Mouse (Mus musculus) cerebellum, adult (tissue): Measurements from ENCODE around the gene Nlrc5.

ENCODE experiments used
- ATAC-seq: cut with Nextera tagmentation; 2 replicates; pipeline ENCODE4 v1.9.2; 2017; ENCODE audit warnings: mild to moderate bottlenecking, moderate library complexity, mixed read lengths; ENCODE audit not compliant: insufficient number of reproducible peaks, low FRiP score, low TSS enrichment

The Nlrc5 gene

GRCm38 (mm10) chr8:94454905-94455304 lies 20.7 kb downstream of the Nlrc5 start:
- ATAC-seq, result no peak

GRCm38 (mm10) chr8:94456071-94456470 lies 21.9 kb downstream of the Nlrc5 start:
- ATAC-seq, result no peak

GRCm38 (mm10) chr8:94458567-94458966 lies 24.4 kb downstream of the Nlrc5 start:
- no peak for ATAC-seq

- no peak for ATAC-seq
Observed at GRCm38 (mm10) chr8:94469656-94470055, 35.5 kb downstream of the Nlrc5 start.

- ATAC-seq, result no peak
Observed at GRCm38 (mm10) chr8:94470794-94471193, 36.6 kb downstream of the Nlrc5 start.

- ATAC-seq, result no peak
Observed at GRCm38 (mm10) chr8:94471281-94471680, 37.1 kb downstream of the Nlrc5 start.

- ATAC-seq, result no peak
Observed at GRCm38 (mm10) chr8:94472741-94473140, 38.6 kb downstream of the Nlrc5 start.

- no peak for ATAC-seq
Observed at GRCm38 (mm10) chr8:94473431-94473830, 39.3 kb downstream of the Nlrc5 start.

GRCm38 (mm10) chr8:94475786-94476185 lies 41.6 kb downstream of the Nlrc5 start:
- ATAC-seq, result no peak

GRCm38 (mm10) chr8:94476846-94477245 lies 42.7 kb downstream of the Nlrc5 start:
- ATAC-seq, result no peak

- ATAC-seq, result no peak
Observed at GRCm38 (mm10) chr8:94482051-94482450, 47.9 kb downstream of the Nlrc5 start.

- ATAC-seq, result no peak
Observed at GRCm38 (mm10) chr8:94485288-94485687, 51.1 kb downstream of the Nlrc5 start.

GRCm38 (mm10) chr8:94485882-94486281 lies 51.7 kb downstream of the Nlrc5 start:
- ATAC-seq, result no peak

GRCm38 (mm10) chr8:94488016-94488415 lies 53.9 kb downstream of the Nlrc5 start:
- no peak for ATAC-seq

GRCm38 (mm10) chr8:94489809-94490483 lies 55.8 kb downstream of the Nlrc5 start:
- no peak for ATAC-seq

- peak; percentile 62 for ATAC-seq
Observed at GRCm38 (mm10) chr8:94492021-94492681, 58.0 kb downstream of the Nlrc5 start.

- no peak for ATAC-seq
Observed at GRCm38 (mm10) chr8:94493240-94493639, 59.1 kb downstream of the Nlrc5 start.

- no peak for ATAC-seq
Observed at GRCm38 (mm10) chr8:94515430-94516208, 81.5 kb downstream of the Nlrc5 start.

- no peak for ATAC-seq
Observed at GRCm38 (mm10) chr8:94516209-94516593, 82.0 kb downstream of the Nlrc5 start.

- ATAC-seq, result no peak
Observed at GRCm38 (mm10) chr8:94516766-94517165, 82.6 kb downstream of the Nlrc5 start.

GRCm38 (mm10) chr8:94518331-94518730 lies 84.2 kb downstream of the Nlrc5 start:
- no peak for ATAC-seq
